Mouse (Mus musculus) MEL (cell line): ENCODE data around the gene Fcrlb. TPM values are rescaled to one million over a fixed set of nuclear protein-coding genes. Genes with fewer than 3 reads are reported as not detected.

Source experiments
- DNase-seq: peaks from one replicate; pipeline ENCODE4 v3.0.0; 2011; ENCODE audit warnings: low read depth, low spot score
- H3K27ac ChIP-seq: 2 replicates; pipeline ENCODE4 v1.5.1; 2012; ENCODE audit warnings: low read depth, mild to moderate bottlenecking, control low read depth, low read length, moderate library complexity; ENCODE audit not compliant: control insufficient read depth
- H3K27me3 ChIP-seq, 2 experiments: fragments of 150-350 bp in 1 of 2; sonication (generic) in 1 of 2; 2 replicates each; pipeline ENCODE4 v1.6.1; 2012; ENCODE audit warnings: low read length in 2 of 2, mild to moderate bottlenecking in 2 of 2, improper control_type of control experiment in 1 of 2, moderate library complexity in 1 of 2; ENCODE audit not compliant: insufficient read depth in 2 of 2, control insufficient read depth in 1 of 2
- H3K36me3 ChIP-seq, 2 experiments: 2 replicates each; pipeline ENCODE4 v1.6.1; 2012 to 2014; ENCODE audit warnings: low read length in 2 of 2, improper control_type of control experiment in 1 of 2, inconsistent platforms in 1 of 2, mild to moderate bottlenecking in 1 of 2; ENCODE audit not compliant: insufficient read depth in 2 of 2, control insufficient read depth in 1 of 2
- H3K4me1 ChIP-seq, 2 experiments: fragments of 150-350 bp in 1 of 2; sonication (generic) in 1 of 2; 2 replicates each; pipeline ENCODE4 v1.6.1; 2012; ENCODE audit warnings: low read length in 2 of 2, improper control_type of control experiment in 1 of 2, mild to moderate bottlenecking in 1 of 2; ENCODE audit not compliant: insufficient read depth in 2 of 2, control insufficient read depth in 1 of 2
- H3K4me3 ChIP-seq, 2 experiments: fragments of 150-350 bp in 1 of 2; sonication (generic) in 1 of 2; 2 replicates each; pipeline ENCODE4 v1.5.1; 2012; ENCODE audit warnings: low read depth in 2 of 2, low read length in 2 of 2, mild to moderate bottlenecking in 2 of 2, moderate library complexity in 2 of 2, control low read depth in 1 of 2, improper control_type of control experiment in 1 of 2; ENCODE audit not compliant: control insufficient read depth in 1 of 2, insufficient read depth in 1 of 2
- H3K79me2 ChIP-seq: 2 replicates; pipeline ENCODE4 v1.6.1; 2012; ENCODE audit warnings: mild to moderate bottlenecking, low read length, moderate library complexity; ENCODE audit not compliant: control insufficient read depth, poor library complexity, insufficient read depth
- H3K9ac ChIP-seq: 2 replicates; pipeline ENCODE4 v1.6.1; 2012; ENCODE audit warnings: low read depth, mild to moderate bottlenecking, control low read depth, low read length, moderate library complexity; ENCODE audit not compliant: control insufficient read depth, poor library complexity, severe bottlenecking
- H3K9me3 ChIP-seq: fragments of 150-350 bp; sonication (generic); replicated peaks from 2 replicates; pipeline ENCODE4 v1.6.1; 2012; ENCODE audit warnings: mild to moderate bottlenecking, low read length, improper control_type of control experiment, moderate library complexity; ENCODE audit not compliant: insufficient read depth
- BHLHE40 ChIP-seq: IDR thresholded peaks from 2 replicates; pipeline ENCODE4 v1.6.1; 2012; ENCODE audit warnings: low read depth, mild to moderate bottlenecking, inconsistent platforms, low read length, improper control_type of control experiment, borderline replicate concordance
- CHD1 ChIP-seq: IDR thresholded peaks from 2 replicates; pipeline ENCODE4 v1.6.1; 2012; ENCODE audit warnings: low read depth, mild to moderate bottlenecking, inconsistent platforms, low read length, improper control_type of control experiment
- CHD2 ChIP-seq: IDR thresholded peaks from 2 replicates; pipeline ENCODE4 v1.6.1; 2011; ENCODE audit warnings: low read length, improper control_type of control experiment
- CTCF ChIP-seq, 3 experiments: IDR thresholded peaks in 2 of 3; conservative IDR thresholded peaks in 1 of 3; 2 replicates each; pipeline ENCODE4 v1.5.1; 2011 to 2012; ENCODE audit warnings: low read length in 3 of 3, low read depth in 2 of 3, mild to moderate bottlenecking in 2 of 3, improper control_type of control experiment in 1 of 3, inconsistent platforms in 1 of 3, mixed read lengths in 1 of 3, moderate library complexity in 1 of 3; ENCODE audit not compliant: control insufficient read depth in 1 of 3, insufficient read depth in 1 of 3, poor library complexity in 1 of 3, severe bottlenecking in 1 of 3
- E2F4 ChIP-seq: IDR thresholded peaks from 2 replicates; pipeline ENCODE4 v1.6.1; 2011; ENCODE audit warnings: low read depth, low read length, improper control_type of control experiment, borderline replicate concordance
- ELF1 ChIP-seq: IDR thresholded peaks from 2 replicates; pipeline ENCODE4 v1.6.1; 2014; ENCODE audit warnings: low read depth, mild to moderate bottlenecking, inconsistent platforms, low read length, improper control_type of control experiment, moderate library complexity
- EP300 ChIP-seq, 2 experiments: IDR thresholded peaks; 2 replicates each; pipeline ENCODE4 v1.6.1; 2011; ENCODE audit warnings: improper control_type of control experiment in 2 of 2, low read length in 2 of 2, low read depth in 1 of 2, mild to moderate bottlenecking in 1 of 2
- ETS1 ChIP-seq: IDR thresholded peaks from 2 replicates; pipeline ENCODE4 v1.6.1; 2012; ENCODE audit warnings: low read depth, mild to moderate bottlenecking, inconsistent platforms, low read length, improper control_type of control experiment, moderate library complexity
- GABPA ChIP-seq: IDR thresholded peaks from 2 replicates; pipeline ENCODE4 v1.6.1; 2012; ENCODE audit warnings: low read depth, mild to moderate bottlenecking, inconsistent platforms, low read length, improper control_type of control experiment, moderate library complexity
- GATA1 ChIP-seq: IDR thresholded peaks from 2 replicates; pipeline ENCODE4 v1.6.1; 2011; ENCODE audit warnings: low read depth, low read length, improper control_type of control experiment
- HCFC1 ChIP-seq: IDR thresholded peaks from 2 replicates; pipeline ENCODE4 v1.6.1; 2012; ENCODE audit warnings: low read depth, mild to moderate bottlenecking, inconsistent platforms, low read length, improper control_type of control experiment, moderate library complexity
- JUND ChIP-seq: IDR thresholded peaks from 2 replicates; pipeline ENCODE4 v1.6.1; 2011; ENCODE audit warnings: low read depth, mild to moderate bottlenecking, improper control_type of control experiment, low read length
- KAT2A ChIP-seq: conservative IDR thresholded peaks from 2 replicates; pipeline ENCODE4 v1.6.1; 2012; ENCODE audit warnings: low read depth, low read length, improper control_type of control experiment, inconsistent platforms
- MAFK ChIP-seq: IDR thresholded peaks from 2 replicates; pipeline ENCODE4 v1.6.1; 2011; ENCODE audit warnings: low read depth, mild to moderate bottlenecking, low read length, improper control_type of control experiment, borderline replicate concordance
- MAX ChIP-seq: IDR thresholded peaks from 2 replicates; pipeline ENCODE4 v1.6.1; 2011; ENCODE audit warnings: low read length, improper control_type of control experiment
- MAZ ChIP-seq: IDR thresholded peaks from 2 replicates; pipeline ENCODE4 v1.6.1; 2012; ENCODE audit warnings: low read depth, mild to moderate bottlenecking, inconsistent platforms, low read length, improper control_type of control experiment
- MXI1 ChIP-seq: IDR thresholded peaks from 2 replicates; pipeline ENCODE4 v1.6.1; 2011; ENCODE audit warnings: mild to moderate bottlenecking, low read depth, low read length, improper control_type of control experiment
- MYC ChIP-seq: IDR thresholded peaks from 2 replicates; pipeline ENCODE4 v1.6.1; 2011; ENCODE audit warnings: low read depth, mild to moderate bottlenecking, low read length, improper control_type of control experiment, moderate library complexity
- NELFE ChIP-seq: IDR thresholded peaks from 2 replicates; pipeline ENCODE4 v1.6.1; 2011; ENCODE audit warnings: low read depth, low read length, improper control_type of control experiment
- NRF1 ChIP-seq: IDR thresholded peaks from 2 replicates; pipeline ENCODE4 v1.6.1; 2014; ENCODE audit warnings: low read depth, mild to moderate bottlenecking, inconsistent platforms, low read length, improper control_type of control experiment, moderate library complexity; ENCODE audit not compliant: poor library complexity, insufficient read depth, severe bottlenecking
- POLR2A ChIP-seq, 2 experiments: IDR thresholded peaks; 2 replicates each; pipeline ENCODE4 v1.6.1; 2011 to 2012; ENCODE audit warnings: low read length in 2 of 2, mild to moderate bottlenecking in 2 of 2, control low read depth in 1 of 2, improper control_type of control experiment in 1 of 2, low read depth in 1 of 2, moderate library complexity in 1 of 2; ENCODE audit not compliant: control insufficient read depth in 1 of 2, insufficient read depth in 1 of 2, poor library complexity in 1 of 2
- POLR2AphosphoS2 ChIP-seq: IDR thresholded peaks from 2 replicates; pipeline ENCODE4 v1.6.1; 2011; ENCODE audit warnings: low read length, improper control_type of control experiment
- POLR2AphosphoS5 ChIP-seq: IDR thresholded peaks from 2 replicates; pipeline ENCODE4 v1.6.1; 2012; ENCODE audit warnings: low read depth, borderline replicate concordance, mild to moderate bottlenecking, inconsistent platforms, low read length, moderate library complexity, mixed read lengths
- RAD21 ChIP-seq: IDR thresholded peaks from 2 replicates; pipeline ENCODE4 v1.6.1; 2011; ENCODE audit warnings: mild to moderate bottlenecking, low read depth, low read length, improper control_type of control experiment
- RCOR1 ChIP-seq: IDR thresholded peaks from 2 replicates; pipeline ENCODE4 v1.6.1; 2012; ENCODE audit warnings: low read depth, mild to moderate bottlenecking, inconsistent platforms, low read length, improper control_type of control experiment
- SIN3A ChIP-seq: IDR thresholded peaks from 2 replicates; pipeline ENCODE4 v1.6.1; 2012; ENCODE audit warnings: low read length, improper control_type of control experiment, inconsistent platforms
- TBP ChIP-seq: IDR thresholded peaks from 2 replicates; pipeline ENCODE4 v1.8.0; 2011; ENCODE audit warnings: low read depth, low read length, improper control_type of control experiment
- TCF12 ChIP-seq: IDR thresholded peaks from 2 replicates; pipeline ENCODE4 v1.6.1; 2014; ENCODE audit warnings: low read depth, mild to moderate bottlenecking, inconsistent platforms, low read length, improper control_type of control experiment, moderate library complexity
- USF1 ChIP-seq: IDR thresholded peaks from 2 replicates; pipeline ENCODE4 v1.6.1; 2014; ENCODE audit warnings: low read depth, mild to moderate bottlenecking, inconsistent platforms, low read length, improper control_type of control experiment, moderate library complexity
- USF2 ChIP-seq, 2 experiments: IDR thresholded peaks; 2 replicates each; pipeline ENCODE4 v1.6.1; 2011 to 2012; ENCODE audit warnings: improper control_type of control experiment in 2 of 2, low read length in 2 of 2, borderline replicate concordance in 1 of 2, inconsistent platforms in 1 of 2, low read depth in 1 of 2, mild to moderate bottlenecking in 1 of 2; ENCODE audit not compliant: insufficient read depth in 1 of 2
- ZC3H11A ChIP-seq: IDR thresholded peaks from 2 replicates; pipeline ENCODE4 v1.6.1; 2012; ENCODE audit warnings: low read depth, mild to moderate bottlenecking, inconsistent platforms, low read length, improper control_type of control experiment
- ZKSCAN1 ChIP-seq: IDR thresholded peaks from 2 replicates; pipeline ENCODE4 v1.6.1; 2012; ENCODE audit warnings: low read depth, mild to moderate bottlenecking, inconsistent platforms, low read length, improper control_type of control experiment, moderate library complexity
- ZMIZ1 ChIP-seq: IDR thresholded peaks from 2 replicates; pipeline ENCODE4 v1.6.1; 2012; ENCODE audit warnings: low read depth, mild to moderate bottlenecking, inconsistent platforms, low read length, improper control_type of control experiment, moderate library complexity
- polyA plus RNA-seq, 2 experiments: library from polyadenylated mRNA; stranded (reverse) in 1 of 2; unstranded in 1 of 2; fragments of >175 nt in 1 of 2; fragments of >200 nt in 1 of 2; gene quantifications; 2 replicates each; pipeline versions ENCODE4 v1.2.1 to v1.2.4; 2012; ENCODE audit warnings: low replicate concordance in 2 of 2, low read depth in 1 of 2; ENCODE audit not compliant: insufficient read length in 2 of 2, insufficient read depth in 1 of 2, missing spikeins in 1 of 2
- total RNA-seq: library from RNA; depleted of rRNA; stranded (reverse); fragments of 300-350 nt; gene quantifications from 2 replicates; pipeline ENCODE4 v1.2.3, GENCODE M21; 2012

Fcrlb gene
- total and polyA plus RNA-seq, 3 experiments = not detected

GRCm38 (mm10) chr1:170868107-170868904 lies 44.4 kb downstream of the Fcrlb start:
- Histone ChIP-seq H3K27ac (peak overlapping the region; percentile 83), H3K4me1 (peaks cover 0 to 14% of the 10 kb centered on the region in 2 experiments; a peak in 2 of 4 replicates), H3K27me3 (no peaks in the 10 kb centered on the region), H3K9me3 (no peaks in the 10 kb centered on the region), H3K9ac (peak overlapping the region; percentile 94), H3K79me2 (peaks cover 28% of the 10 kb centered on the region), H3K36me3 (peaks cover 0 to 29% of the 10 kb centered on the region in 2 experiments; a peak in 2 of 4 replicates), H3K4me3 (peak overlapping the region; percentile 63 to 87)
- TF ChIP-seq MXI1 (peak; percentile 98), ELF1 (peak; percentile 54), MYC (peak; percentile 97), USF2 (IDR thresholded peaks at IDR 0.05; ENCODE audit: borderline replicate concordance in 1 of 2, insufficient read depth in 1 of 2, low read depth in 1 of 2, low read length in 2 of 2) (no peak), SIN3A (peak; percentile 100), ZKSCAN1 (no peak), RAD21 (no peak), MAZ (no peak), CTCF (IDR thresholded peaks at IDR 0.05 in 2 of 3, conservative IDR thresholded peaks at IDR 0.05 in 1 of 3; ENCODE audit: control insufficient read depth in 1 of 3, insufficient read depth in 1 of 3, low read depth in 2 of 3, low read length in 3 of 3, poor library complexity in 1 of 3, severe bottlenecking in 1 of 3) (no peak), GABPA (no peak), ZC3H11A (peak; percentile 38; the same call in 1 of the 2 replicates), TBP (peak; percentile 68), EP300 (IDR thresholded peaks at IDR 0.05; ENCODE audit: low read depth in 1 of 2, low read length in 2 of 2) (peak in 1 of 2 experiments; percentile 48; a peak in 2 of 4 replicates), NELFE (peak; percentile 37), E2F4 (no peak), NRF1 (no peak), TCF12 (peak; percentile 61; the same call in 1 of the 2 replicates), ETS1 (peak; percentile 81), POLR2AphosphoS5 (no peak), POLR2A (IDR thresholded peaks at IDR 0.05; ENCODE audit: control insufficient read depth in 1 of 2, insufficient read depth in 1 of 2, low read depth in 1 of 2, low read length in 2 of 2, poor library complexity in 1 of 2) (peak in 1 of 2 experiments; percentile 45; a peak in 1 of 4 replicates), ZMIZ1 (no peak), HCFC1 (peak; percentile 88), POLR2AphosphoS2 (no peak), MAX (peak; percentile 95), CHD1 (peak; percentile 93; the same call in 1 of the 2 replicates), KAT2A (peak; percentile 58; the same call in 1 of the 2 replicates), JUND (no peak), MAFK (0 out of 2 replicates have a peak, but pooled peaks have one; percentile 5), BHLHE40 (peak; percentile 62; the same call in 1 of the 2 replicates), CHD2 (no peak; the same call in 1 of the 2 replicates), USF1 (no peak; the same call in 1 of the 2 replicates), GATA1 (no peak), RCOR1 (no peak)
- peak; percentile 91 for DNase-seq
